Mouse (Mus musculus) embryonic fibroblast, embryonic 13.5 days (primary cell): ENCODE measurements at regions not wholly inside any gene's neighbourhood (a gene's known extent, or its start where the extent isn't known, plus 50 kb on each side); places are given as distances from the start of the nearest gene placed in this dataset.

Experiments
- H3K27ac ChIP-seq: 2 replicates; pipeline ENCODE4 v1.5.1; 2012; ENCODE audit warnings: low read length, control low read depth, inconsistent platforms; ENCODE audit not compliant: insufficient read depth
- H3K4me1 ChIP-seq: 2 replicates; pipeline ENCODE4 v1.6.1; 2011; ENCODE audit warnings: low read length; ENCODE audit not compliant: control insufficient read depth, insufficient read depth
- H3K4me3 ChIP-seq: 2 replicates; pipeline ENCODE4 v1.5.1; 2011; ENCODE audit warnings: mild to moderate bottlenecking, control low read depth, low read length; ENCODE audit not compliant: insufficient read depth
- CTCF ChIP-seq: IDR thresholded peaks from 2 replicates; pipeline ENCODE4 v1.5.1; 2011; ENCODE audit warnings: mild to moderate bottlenecking, control low read depth, low read length, moderate library complexity, borderline replicate concordance; ENCODE audit not compliant: insufficient read depth
- POLR2A ChIP-seq: IDR thresholded peaks from 2 replicates; pipeline ENCODE4 v1.6.1; 2011; ENCODE audit warnings: low read depth, mild to moderate bottlenecking, control low read depth, low read length, moderate library complexity

DNA sequence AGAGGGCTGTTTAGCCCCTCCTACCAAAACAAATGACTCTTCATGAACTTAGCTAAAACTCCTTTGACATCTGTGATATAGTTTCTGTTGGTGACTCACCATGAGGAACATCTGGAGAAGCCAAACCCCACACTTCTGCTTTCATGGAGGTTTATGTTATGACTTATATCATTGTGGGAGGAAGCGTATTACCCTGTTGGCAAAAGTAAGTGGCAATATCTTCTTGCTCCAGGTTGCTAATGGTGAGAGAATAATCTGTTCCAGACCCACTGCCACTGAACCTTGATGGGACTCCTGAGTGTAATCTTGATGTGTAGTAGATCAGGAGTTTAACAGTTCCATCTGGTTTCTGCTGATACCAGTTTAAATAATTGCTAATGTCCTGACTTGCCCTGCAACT lies 1096.2 kb upstream of the Tacstd2 start:
- no peaks in the 10 kb centered on the region for H3K4me1 ChIP-seq
- TF ChIP-seq CTCF (no peak), POLR2A (no peak)

GRCm38 (mm10) chr6:68606033-68606432 lies 1070.4 kb upstream of the Tacstd2 start:
- no peak for TF ChIP-seq POLR2A
- TF ChIP-seq CTCF = no peak
- no peak overlapping the region for H3K27ac ChIP-seq
- H3K4me1 ChIP-seq = no peaks in the 10 kb centered on the region
- H3K4me3 ChIP-seq = no peak overlapping the region

More for the DNA sequence above, 1096.2 kb upstream of the Tacstd2 start:
- Histone ChIP-seq H3K27ac (no peak overlapping the region), H3K4me3 (no peak overlapping the region)
